Mouse (Mus musculus) right cerebral cortex, postnatal 36 days (tissue): ENCODE results near the gene Trex2.

Source experiments
- DNase-seq, 2 experiments: peaks; one replicate each; pipeline ENCODE4 v3.0.0; 2022; ENCODE audit warnings: low spot score in 2 of 2, mixed read lengths in 1 of 2

The Trex2 gene

DNA sequence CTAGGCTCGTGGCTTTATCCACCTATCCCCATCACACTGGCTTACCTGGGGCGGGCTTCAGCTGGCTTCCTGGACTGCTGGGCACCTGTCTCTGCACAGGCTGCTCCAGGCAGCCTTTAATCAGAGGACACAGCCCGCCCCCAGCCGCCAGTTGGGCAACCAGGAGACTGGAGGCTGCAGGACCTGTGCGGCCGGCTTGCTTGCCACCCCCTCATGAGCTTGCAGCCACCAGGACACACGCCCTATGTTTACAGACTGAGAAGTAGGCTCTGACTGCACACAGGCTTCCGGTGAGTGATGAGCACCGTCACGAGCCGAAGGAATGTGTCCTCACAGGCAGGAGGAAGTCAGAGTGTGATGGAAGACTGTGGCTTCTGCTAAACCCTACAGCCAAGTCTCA is at the start of gene Trex2:
Gene Trex2, minus strand, starts transcription at position 93 of the 400 bp plus-strand sequence.
- no peak for DNase-seq

DNA sequence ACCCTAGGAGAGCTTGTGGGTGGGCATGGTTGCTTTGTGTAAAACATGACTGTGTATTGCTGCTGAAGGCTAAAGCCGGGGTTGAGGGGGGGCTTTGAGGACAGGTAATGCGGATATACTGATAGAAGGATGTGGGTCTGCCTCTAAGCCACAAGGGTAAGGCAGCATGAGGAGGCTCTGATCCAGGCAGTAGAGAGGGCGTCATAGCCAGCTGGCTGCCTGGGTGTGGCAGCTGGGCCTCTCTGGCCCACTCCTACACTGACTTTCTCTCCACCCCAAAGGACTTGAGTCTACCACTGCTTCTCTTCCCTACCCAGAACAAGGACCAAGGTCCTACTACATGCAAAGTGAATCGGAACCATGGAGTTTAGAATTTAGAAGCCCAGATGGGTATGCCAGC is 49.7 kb upstream of the Trex2 start:
- no peak for DNase-seq

DNA sequence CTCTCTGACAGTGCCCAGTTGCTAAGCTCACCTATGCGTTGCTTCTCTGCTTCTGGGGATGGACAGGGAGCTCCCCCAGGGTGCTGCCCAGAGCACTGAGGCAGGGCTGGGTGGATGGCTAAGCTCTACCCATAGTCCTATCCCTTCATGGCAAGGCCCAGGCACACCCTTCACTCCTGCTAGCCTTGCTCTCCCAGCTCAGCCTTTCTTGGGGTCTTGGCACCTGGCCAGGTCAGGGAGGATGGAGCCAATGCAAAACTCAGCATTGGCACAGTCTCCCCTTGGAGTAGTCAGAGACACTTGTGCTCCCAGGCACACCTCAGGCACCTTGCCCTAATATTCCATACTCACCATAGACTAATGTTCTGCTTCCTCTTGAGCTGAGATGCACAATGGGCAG is 48.9 kb upstream of the Trex2 start:
- no peak for DNase-seq

DNA sequence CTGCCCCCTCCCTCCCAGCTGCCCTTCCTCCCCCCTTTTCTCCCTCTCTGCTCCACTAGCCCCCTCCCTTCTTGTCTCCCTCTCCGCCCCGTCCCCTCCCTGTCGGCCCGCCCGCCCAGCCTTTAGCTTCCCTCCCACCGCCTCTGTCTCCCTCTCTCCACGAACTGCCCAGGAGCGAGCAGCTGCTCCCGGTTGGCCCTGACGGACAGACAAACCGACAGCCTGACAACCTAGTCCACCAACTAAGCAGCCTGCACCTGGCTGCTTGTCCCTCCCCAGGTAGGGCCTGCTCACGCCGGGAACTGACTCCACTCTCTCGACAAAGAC is 48.3 kb upstream of the Trex2 start, which contains the start of gene Bgn:
Gene Bgn, plus strand, starts transcription at position 119 of the 327 bp plus-strand sequence.
- no peak for DNase-seq

DNA sequence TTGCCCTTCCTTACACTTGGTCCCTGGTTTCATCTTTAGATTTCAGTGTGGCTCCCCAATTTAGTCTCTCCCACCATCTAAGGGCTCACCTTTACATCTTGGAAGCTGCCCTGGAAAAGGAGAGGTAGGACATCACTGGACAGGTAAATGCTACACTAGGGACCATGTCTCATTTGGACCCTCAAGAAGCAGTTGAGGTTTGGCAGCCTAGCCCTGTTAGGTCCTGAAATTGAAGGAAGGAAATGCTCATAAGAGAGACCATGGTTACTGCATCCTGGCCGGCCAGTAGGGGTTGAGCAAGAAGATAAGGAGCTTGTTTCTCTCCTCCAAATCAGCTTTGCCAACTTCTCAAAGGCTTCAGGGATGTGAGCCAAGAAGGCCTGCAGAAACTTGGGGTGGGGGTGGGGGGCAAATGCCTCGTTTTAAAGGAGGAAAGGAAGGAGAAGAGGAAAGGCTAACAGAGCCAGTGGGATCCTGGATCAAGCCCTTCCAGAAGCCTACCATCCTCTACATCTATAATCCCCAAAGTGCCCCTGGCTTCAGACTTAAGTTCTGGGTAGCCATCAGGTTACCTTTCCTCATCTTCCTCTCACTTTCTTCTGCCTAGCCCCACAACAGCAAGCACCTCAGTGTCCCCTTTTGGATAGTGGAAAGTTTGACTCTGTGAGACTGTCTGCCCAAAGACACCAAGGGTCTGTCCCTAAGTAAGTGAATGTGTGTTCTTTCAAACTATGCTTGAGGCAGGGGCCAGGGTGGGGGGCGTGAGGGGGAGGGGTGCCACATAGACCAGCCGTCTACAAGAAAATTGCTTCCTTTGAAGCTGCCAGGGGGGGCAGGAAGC is 47.7 kb upstream of the Trex2 start:
- DNase-seq, result no peak

DNA sequence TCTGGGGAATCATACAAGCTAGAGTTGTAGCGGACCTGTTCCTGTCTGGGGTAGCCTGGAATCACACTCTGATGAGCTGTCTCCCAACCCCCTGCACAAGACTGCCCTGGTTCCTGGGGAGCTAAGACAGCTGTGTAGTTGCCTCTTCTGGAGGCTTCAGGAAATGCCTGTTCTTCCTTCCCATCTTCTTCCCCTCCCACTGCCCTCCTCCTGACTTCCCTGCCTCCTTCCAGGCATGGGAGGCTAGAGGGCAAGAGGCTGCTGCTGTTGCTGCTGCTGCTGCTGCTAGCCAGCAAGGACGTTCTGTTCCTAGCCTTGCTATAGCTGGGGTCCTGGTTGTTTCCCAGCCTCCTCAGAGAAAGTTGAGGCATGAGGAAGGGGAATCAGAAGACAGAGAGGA is 45.2 kb upstream of the Trex2 start:
- DNase-seq, result no peak

DNA sequence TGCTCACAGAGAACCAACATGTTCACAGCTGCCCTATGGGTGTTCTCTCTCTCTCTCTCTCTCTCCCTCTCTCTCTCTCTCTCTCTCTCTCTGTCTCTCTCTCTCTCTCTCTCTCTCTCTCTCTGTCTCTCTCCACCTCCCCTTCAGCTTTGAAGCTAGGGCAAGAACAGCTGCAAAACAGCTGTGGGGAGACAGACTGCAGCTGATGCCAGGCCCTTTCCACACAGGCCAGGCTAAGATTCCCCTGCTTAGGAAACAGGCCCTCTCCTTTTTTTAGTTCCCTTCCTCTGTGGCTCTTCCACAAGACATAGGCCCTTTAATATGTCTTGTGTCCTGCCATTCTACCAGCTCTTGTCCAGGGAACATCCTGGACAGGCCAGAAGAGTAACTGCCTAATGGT is 44.5 kb upstream of the Trex2 start:
- DNase-seq, result no peak

DNA sequence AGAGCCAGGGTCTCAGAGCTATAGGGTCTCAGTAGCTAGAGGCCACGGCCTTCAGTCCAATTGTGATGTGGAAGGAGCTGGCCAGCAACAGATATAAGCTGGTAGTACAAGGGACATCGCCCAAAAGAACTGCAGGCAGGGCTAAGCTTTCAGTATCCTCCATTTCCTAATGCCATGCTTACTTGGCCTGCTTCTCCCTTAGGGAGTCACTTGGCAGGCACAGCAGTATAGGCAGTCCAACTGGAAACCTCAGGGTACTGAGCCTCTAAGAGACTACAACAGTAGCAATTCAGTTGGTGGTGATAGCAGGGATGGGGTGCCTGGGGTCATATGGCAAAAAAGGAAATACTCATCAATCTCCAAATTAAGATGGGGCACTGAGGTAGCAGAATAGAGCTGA is 42.4 kb upstream of the Trex2 start:
- no peak for DNase-seq

DNA sequence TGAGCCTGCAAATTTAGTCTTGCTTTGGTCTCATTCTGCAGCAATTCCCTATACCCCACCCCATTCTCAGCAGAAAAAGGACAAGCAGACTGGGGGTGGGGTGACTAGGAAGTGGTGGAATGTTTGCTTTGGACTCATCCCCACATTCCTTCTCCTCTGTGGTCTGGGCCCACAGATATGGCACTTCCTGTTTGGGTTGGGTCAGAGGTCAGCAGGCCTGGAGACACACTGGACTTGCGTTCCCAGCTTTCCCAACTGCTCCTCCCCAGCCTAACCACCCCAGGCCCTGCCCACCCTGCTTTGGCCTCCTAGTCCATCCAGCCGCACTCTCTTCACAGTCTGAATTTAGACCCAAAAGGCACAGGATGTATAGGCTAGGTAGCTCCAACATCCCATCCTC is 41.5 kb upstream of the Trex2 start:
- no peak for DNase-seq

DNA sequence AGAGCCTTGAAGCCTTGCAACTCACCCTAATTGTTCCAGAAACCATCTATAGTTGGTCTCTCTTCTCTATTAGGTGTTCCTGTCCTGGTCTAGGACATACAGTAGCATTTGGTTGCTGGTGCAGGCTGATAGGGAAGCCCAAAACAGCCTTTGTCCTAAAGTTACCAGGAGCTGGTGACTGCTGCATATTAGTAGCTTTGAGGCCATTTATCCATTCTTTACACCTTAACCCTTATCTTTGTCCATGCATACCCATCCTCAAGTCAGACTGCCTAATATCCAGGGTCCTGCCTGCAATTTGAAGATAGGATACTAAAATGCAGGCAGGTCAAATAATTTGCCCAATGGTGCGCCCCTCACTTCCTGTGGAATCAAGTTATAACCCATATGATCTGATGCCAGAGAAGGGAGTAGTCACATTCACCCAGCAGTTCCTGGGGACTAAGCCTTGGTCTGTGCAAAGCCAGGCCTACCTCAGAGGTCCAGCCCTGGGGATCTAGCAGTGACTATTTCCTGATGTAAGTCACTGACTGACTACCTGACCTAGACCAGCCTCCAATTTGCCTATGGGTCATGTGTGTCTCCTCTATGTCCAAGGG is 40.6 kb upstream of the Trex2 start:
- DNase-seq, result no peak

DNA sequence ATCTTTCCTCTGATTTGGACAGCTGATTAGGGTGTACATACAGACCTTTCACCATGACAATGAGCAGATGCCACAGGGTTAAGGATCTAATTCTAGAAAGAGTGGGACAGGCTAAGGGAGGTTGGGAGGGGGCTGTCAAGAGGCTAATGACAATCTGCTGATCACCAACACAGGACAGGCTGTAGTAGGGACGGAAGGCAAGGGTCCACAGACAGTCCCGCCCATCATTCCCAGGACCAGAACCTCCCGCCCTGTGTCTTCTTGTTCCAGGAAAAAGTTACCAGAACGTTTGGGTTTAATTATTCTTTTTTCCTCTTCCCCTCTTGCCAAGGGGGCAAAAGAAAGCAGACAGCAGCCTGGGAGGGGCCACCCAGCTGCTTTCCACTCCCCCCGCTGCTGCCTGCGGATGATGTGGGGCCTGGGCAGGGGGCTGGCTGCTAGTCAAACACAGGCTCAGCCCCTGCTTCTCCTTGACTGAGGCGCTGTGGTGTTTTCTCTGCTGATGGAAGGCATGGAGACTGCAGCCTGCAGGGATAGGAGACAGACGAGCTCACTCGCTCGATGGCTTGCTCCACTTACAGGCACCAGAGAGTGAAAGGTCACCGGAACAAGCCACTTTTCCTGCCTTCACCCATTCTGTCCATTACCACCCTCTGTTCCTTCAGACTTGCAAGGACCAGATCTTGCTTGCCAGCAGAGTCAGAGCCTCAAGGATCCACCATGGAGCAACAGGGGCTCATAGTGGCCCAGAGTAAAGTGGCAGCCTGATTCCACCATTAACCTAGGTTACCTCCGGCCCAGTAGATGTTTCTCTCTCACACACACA is 39.4 kb upstream of the Trex2 start:
- DNase-seq, result no peak

DNA sequence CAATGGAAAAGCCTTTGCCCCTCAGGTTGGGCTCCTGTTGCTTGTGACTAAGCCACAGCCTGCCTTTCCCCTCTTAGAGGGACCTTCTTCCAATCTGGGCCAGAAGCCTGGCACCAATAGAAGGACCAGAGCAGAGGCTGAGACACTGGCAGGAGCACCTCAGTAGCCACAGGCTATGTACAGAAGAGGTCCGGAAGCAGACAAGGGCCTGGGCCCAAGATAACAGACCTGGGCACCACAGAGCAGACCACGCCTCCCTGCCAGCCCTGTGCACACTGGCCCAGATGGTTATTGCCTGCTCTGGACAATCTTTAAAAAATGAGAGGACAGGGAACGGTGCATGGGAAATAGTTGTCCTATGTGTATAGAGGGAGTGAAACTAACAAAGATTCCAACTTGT is 36.6 kb upstream of the Trex2 start:
- no peak for DNase-seq

DNA sequence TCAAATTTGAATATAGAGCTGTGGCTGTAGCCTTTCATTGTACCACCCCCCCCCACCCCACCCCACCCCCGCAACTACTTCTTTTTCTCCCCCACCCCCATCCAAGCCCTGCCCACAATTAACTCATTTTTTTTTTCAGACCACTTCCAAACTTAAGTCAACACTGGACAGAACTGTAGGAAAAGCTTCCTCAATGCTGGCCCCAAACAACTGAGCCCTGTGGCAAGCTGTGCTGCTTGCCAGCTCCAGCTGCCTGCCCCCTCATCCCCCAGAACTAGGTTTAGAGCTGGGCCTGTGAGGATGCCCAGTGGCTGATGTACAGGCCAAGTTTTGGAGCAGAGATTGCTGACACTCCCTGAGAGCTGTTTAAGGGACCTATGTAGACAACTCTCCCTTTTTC is 33.6 kb upstream of the Trex2 start:
- no peak for DNase-seq

DNA sequence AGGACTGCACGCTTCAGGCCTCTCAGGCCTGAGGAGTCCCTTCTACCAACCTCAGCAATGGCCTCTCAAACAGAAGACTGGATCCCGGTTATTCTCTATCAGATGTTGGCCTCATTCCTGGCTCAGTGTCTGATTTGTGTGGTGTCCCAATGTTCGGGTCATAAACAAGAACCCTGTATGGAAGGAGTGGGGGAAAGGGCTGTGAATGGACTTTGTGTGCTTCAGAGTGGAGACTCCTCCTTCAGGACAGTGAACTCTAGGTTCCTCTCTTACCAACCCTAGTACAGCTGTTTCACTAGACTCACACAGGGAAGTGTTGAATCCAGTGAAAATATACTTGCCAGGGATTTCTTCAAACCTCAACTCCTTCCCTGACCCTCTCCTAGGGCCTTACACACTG is 33.2 kb upstream of the Trex2 start:
- DNase-seq, result no peak

DNA sequence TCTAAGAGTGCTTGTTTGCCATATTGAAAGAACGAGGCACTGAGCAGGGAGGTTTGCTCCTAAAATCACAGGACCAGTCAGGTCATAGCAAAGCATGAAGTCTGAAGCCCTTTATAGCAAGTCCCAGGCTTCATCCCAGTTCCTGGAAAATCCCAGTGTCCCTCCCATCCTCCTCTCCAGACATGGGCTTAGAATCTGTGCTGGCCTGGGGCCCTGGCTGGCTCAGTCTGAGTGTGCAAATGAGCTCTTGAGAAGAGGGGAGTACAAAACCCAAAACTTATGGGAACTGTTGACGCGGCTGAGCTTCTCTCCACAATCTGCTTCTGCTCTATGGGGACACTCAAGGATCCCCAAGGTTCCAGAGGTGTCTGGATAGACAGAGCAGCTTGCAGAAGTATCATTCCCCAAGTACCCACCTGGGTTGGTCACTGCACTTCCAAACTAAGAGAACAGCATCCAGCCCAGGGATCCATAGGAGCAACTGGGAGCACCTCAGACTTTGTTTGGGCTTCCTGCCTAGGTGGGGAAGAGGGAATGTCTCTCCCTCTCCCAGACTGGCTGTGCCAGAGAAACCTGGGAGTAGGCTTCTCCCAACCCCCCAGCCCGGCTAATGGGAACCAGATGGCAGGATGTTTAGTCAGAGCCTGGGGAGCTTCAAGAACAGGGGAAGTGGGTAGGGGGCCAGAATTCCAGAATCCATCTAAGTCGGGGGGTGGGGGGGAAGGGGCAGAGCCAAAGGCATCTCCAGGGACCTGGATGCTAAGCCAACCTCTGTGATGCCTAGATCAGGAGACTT is 32.5 kb upstream of the Trex2 start:
- no peak for DNase-seq

DNA sequence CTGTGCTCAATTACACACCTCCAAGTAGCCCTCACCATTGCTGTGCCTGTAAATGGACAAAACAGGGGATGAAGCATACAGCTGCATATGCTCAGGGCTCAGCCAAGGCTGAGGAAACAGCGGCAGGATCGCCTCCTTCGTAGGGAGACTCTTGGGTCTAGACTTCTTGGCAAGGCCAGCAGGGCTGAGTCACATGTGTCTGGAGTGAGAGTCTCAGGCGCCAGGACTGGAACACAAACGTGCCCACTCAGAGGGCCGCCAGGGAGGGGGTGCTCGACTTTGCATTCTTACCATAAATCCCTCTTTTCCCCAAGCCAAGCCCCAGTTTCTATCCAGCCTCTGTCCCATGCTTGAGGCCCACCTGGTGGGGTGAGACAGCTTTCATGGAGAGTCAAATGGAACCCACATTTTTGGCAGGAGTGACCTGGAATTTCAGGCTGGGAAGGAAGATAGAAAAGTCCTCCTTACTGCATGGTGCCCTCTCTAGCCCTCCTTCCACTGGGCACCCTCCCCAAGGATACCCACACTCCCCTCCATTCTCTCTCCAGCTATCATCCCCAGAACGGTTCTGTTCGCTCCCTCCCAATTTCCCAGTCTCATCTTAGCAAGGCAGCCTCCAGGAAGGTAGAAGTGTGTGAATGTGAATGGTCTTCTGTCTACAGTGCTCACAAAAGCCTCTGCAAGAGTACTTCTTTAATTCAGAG is 30.5 kb upstream of the Trex2 start:
- DNase-seq, result no peak

DNA sequence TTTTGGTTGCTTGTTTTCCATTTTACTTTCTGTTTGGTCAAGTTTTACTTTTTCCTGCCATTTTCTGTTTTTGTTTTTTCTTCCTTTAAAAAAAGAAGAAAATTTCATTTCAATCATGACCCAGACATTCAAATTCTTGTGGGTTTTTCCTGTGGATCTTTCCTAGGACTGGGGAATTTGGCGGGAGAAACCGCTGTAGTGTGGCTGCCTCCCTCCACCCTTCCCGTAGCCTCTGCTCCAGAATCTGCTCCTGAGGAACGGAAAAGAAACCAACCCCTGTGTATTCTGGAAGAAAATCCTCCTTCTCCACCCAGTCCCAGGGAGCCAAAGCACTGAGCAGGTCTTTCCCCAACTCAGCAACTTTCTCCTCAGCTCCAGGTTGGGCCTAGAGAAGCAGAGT is 25.6 kb upstream of the Trex2 start:
- no peak for DNase-seq

DNA sequence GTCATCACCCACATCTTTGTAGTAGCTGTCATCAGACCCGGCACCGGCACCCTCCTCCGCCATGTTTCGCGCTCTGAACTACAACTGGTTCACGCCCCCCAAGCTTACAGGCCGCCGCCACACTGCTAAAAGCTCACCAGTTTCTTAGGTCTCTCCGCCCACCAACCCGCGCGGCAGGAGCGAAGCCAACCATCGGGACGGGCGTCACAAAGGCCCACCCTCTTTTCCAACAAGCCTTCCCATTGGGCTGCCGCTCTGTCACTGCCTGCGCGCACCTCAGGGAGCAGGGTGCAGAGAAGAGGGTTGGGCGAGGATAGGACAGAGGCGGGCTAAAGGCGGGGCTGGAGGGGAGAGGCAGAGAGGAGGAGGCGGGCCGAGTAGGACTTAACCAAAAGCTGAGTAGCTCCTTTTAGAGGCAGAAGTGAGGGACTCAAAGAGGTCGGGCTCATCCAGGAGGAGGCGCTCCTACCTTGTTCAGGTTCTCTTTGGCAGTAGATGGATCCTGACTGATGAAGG is 23.8 kb upstream of the Trex2 start, which contains the start of gene Haus7:
Gene Haus7, minus strand, starts transcription at position 168 of the 516 bp plus-strand sequence.
- DNase-seq, result peak; percentile 90 to 93

DNA sequence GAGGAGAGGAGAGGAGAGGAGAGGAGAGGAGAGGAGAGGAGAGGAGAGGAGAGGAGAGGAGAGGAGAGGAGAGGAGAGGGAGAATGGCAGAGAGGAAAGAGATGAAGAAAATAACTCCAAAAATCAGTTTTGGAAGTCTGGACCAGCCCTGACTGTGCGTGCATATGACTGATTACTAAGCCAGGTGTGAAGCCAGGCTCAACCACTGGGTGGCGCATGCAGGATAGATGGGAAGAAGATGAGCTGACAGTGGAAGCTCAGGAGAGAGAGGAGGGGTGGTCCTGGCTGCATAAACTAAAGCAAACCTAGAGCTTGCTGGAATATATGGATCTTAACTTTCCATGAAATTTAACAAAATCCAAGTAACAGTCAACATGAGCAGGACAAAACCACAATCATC is 16.8 kb upstream of the Trex2 start:
- DNase-seq, result peak; percentile 9 to 22

DNA sequence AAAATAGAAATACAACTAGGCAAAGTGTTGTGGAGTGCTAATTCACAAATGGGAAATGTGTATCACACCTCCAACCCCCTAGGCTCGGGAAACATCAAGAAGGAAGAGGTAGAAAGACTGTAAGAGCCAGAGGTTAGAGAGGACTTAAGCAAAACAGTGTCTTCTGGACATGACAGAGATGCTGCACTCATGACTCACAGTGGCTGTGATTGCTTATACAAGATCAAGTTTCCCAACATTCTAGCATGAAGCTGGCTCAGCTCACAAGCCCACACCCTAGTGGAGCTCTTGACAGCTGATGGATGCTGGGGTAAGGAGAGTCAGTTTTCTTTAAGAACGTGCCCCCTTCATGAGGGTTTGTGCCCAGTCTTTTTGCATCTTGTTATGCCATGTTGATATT is 6.3 kb upstream of the Trex2 start:
- no peak for DNase-seq

DNA sequence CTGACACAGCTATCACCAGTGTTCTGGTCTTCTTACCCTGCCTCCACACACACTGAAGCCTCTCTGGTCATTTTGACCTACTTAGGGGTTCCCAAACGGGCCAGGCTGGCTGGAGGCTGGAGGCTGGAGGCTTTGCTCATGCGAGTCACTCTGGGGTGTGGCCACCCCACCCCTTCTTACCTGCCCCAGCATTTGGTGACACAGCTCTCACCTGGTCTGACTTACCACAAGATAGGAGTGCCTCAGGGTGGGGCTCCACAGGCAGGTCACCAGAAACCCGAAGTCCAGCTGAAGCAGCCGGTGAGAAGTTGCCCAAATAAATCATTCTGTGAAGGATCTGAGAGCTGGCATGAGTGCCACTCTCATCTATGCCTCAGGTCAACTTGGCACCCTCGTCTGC is 2.3 kb downstream of the Trex2 start:
- DNase-seq, result no peak
